Mouse (Mus musculus) intestine, embryonic 14.5 days (tissue): Measurements from ENCODE around the gene Zfp653. TPM values are rescaled to one million over a fixed set of nuclear protein-coding genes. Genes with fewer than 3 reads are reported as not detected.

Experiments
- ATAC-seq: fragments of 200-750 bp; cut with Nextera tagmentation; replicated peaks from 2 replicates; pipeline ENCODE4 v1.8.0; 2017; ENCODE audit warnings: low read depth, moderate number of reproducible peaks, moderate TSS enrichment, moderate library complexity; ENCODE audit not compliant: low FRiP score, low TSS enrichment
- DNase-seq: peaks from one replicate; pipeline ENCODE4 v3.0.0-alpha.2; 2018; ENCODE audit warnings: low spot score
- H3K27ac ChIP-seq: fragments of 300-500 bp; sonication (generic); 2 replicates; pipeline ENCODE4 v1.5.1; 2014; ENCODE audit warnings: low read depth, mild to moderate bottlenecking, control low read depth
- H3K27me3 ChIP-seq: fragments of 300-500 bp; sonication (generic); replicated peaks from 2 replicates; pipeline ENCODE4 v1.6.1; 2014; ENCODE audit warnings: low read length, control low read depth; ENCODE audit not compliant: control insufficient read depth, insufficient read depth
- H3K36me3 ChIP-seq: fragments of 300-500 bp; sonication (generic); 2 replicates; pipeline ENCODE4 v1.6.1; 2014; ENCODE audit warnings: low read length, control low read depth; ENCODE audit not compliant: control insufficient read depth, insufficient read depth
- H3K4me1 ChIP-seq: fragments of 300-500 bp; sonication (generic); replicated peaks from 2 replicates; pipeline ENCODE4 v1.6.1; 2014; ENCODE audit warnings: low read length, control low read depth, mixed read lengths; ENCODE audit not compliant: control insufficient read depth, insufficient read depth
- H3K4me2 ChIP-seq: fragments of 300-500 bp; sonication (generic); 2 replicates; pipeline ENCODE4 v1.6.1; 2014; ENCODE audit warnings: low read length
- H3K4me3 ChIP-seq: fragments of 300-500 bp; sonication (generic); 2 replicates; pipeline ENCODE4 v1.5.1; 2014; ENCODE audit warnings: low read depth, low read length, control low read depth, mixed read lengths
- H3K9ac ChIP-seq: fragments of 300-500 bp; sonication (generic); 2 replicates; pipeline ENCODE4 v1.6.1; 2014; ENCODE audit warnings: mild to moderate bottlenecking, low read length
- H3K9me3 ChIP-seq: fragments of 300-500 bp; sonication (generic); 2 replicates; pipeline ENCODE4 v1.6.1; 2016; ENCODE audit warnings: low read length, control low read depth; ENCODE audit not compliant: control insufficient read depth
- WGBS: fragments of 180-500 bp; shearing (Covaris S2); extraction: QIAGEN DNeasy Blood & Tissue Kit; methylation state at CpG from one replicate; pipeline ENCODE4 v1.1.7; 2014; 5-methylcytosine and 5-hydroxymethylcytosine counted together
- polyA plus RNA-seq: library from polyadenylated mRNA; unstranded; fragments of >200 nt; fragmentation: Nextera tagmentation; extraction: Ambion mirVana; gene quantifications from 2 replicates; pipeline ENCODE4 v1.2.1, GENCODE M21; 2014

The Zfp653 gene
- polyA plus RNA-seq, 1 experiment from 2014 or later: 10.2 TPM

DNA sequence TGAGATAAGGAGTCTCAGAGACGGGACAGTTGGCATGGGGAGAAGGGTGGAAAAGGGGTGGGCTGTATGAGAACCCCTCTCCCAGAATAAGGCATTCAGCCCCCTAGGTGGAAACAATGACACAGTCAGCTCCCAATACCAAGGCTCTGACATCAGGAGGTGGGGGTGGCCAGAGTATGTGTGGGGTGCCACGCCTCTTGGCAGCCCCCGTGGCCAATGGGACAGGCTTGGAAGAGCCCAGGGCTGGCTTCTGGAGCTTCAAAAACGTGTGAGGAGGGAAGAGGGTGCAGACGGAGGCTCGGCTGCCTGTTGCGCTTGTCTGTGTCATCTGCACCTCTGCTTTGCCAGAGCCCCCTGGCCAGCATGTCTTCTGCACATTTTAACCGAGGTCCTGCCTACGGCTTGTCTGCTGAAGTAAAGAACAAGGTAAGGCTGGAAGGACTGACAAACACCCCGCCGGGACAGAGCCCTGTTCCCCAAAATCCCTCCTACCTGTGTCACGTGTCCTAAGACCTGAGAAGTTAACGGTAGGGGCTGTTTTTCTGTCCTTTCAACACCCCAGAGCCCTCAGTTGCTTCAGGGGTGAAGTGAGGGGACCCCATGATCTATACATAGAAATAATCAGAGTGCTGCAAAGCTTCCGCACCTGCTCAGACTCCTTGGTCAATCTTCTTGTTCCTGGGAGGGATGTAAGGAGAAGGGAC lies 28.0 kb upstream of the Zfp653 start, which contains the start of gene Cnn1:
Gene Cnn1, plus strand, starts transcription at position 224 of the 704 bp plus-strand sequence.
- 0 out of 2 replicates have a peak, but pooled peaks have one; percentile 16 for ATAC-seq
- no peak for DNase-seq
- WGBS: 6% methylated on average over 14 of the region's 14 CpGs

DNA sequence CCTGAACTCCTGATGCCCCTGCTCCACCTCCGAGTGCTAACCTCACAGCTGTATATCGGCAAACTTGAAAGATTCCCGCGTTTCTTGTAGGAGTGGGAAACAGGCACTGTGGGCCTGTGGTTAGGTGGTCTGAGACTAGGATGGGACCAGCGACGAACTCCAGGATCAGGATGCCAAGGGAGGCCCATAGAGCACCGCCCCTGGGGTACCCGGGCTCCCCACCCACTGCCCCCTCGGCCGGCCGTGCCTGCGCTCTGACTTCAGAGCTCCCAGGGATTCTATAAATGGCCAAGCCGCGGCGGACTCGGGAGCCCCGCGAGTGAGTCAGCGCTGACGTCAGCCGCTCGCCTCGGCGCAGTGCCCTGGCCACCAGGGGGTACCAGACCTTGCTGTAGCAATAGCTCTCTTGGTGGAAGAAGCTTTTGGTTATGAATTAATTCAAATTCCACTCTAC lies 24.7 kb upstream of the Zfp653 start:
- peak overlapping the region; percentile 21; the same call in 1 of the 2 replicates for H3K4me3 ChIP-seq
- WGBS: under 1% methylated on average over 24 of the region's 24 CpGs
- no peaks in the 10 kb centered on the region for H3K9me3 ChIP-seq
- peak; percentile 89 for DNase-seq
- ATAC-seq: peak; percentile 66
- H3K27me3 ChIP-seq: peaks cover 20% of the 10 kb centered on the region
- no peaks in the 10 kb centered on the region for H3K36me3 ChIP-seq
- peaks cover 8% of the 10 kb centered on the region; the same call in 1 of the 2 replicates for H3K4me1 ChIP-seq
- H3K27ac ChIP-seq: no peak overlapping the region
- H3K9ac ChIP-seq: peak overlapping the region; percentile 17; the same call in 1 of the 2 replicates
- H3K4me2 ChIP-seq: peak overlapping the region; percentile 49

More for the DNA sequence above, 28.0 kb upstream of the Zfp653 start, which contains the start of gene Cnn1:
- peak within 1 kb of the TSS; percentile 77 for H3K27ac ChIP-seq
- H3K4me1 ChIP-seq: peaks cover 8% of the 10 kb centered on the region; the same call in 1 of the 2 replicates
- H3K9ac ChIP-seq: peak within 1 kb of the TSS; percentile 40
- no peaks in the 10 kb centered on the region; the same call in 1 of the 2 replicates for H3K36me3 ChIP-seq
- peak within 1 kb of the TSS; percentile 33 for H3K4me2 ChIP-seq
- no peaks in the 10 kb centered on the region for H3K9me3 ChIP-seq
- H3K4me3 ChIP-seq: peak within 1 kb of the TSS; percentile 29
- peaks cover 20% of the 10 kb centered on the region for H3K27me3 ChIP-seq

DNA sequence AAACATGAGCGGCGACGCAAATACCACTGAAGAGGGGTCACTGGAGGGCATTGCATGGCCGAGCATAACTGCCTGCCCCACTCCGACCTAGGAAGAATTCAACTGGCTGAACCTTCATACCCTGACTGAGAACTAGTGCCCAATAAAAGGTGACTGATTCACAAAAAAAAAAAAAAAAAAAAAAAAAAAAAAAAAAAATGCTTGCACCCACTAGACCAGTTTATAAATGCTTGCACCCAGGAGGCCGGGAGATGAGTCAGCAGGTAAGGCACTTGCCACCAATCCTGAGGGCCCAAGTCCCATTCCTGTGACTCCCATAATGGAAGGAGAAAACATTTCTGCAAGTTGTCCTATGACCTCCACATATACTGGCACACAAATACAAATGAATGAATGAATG lies 21.6 kb upstream of the Zfp653 start:
- DNase-seq (no peak), ATAC-seq (no peak)
- Histone ChIP-seq H3K4me2 (no peak overlapping the region), H3K9me3 (no peaks in the 10 kb centered on the region), H3K27me3 (0 out of 2 replicates have a peak, but pooled peaks cover 1% of the 10 kb centered on the region), H3K4me1 (no peaks in the 10 kb centered on the region), H3K9ac (no peak overlapping the region), H3K4me3 (no peak overlapping the region), H3K27ac (no peak overlapping the region), H3K36me3 (no peaks in the 10 kb centered on the region)
- WGBS: 84% methylated on average over 6 of the region's 6 CpGs

DNA sequence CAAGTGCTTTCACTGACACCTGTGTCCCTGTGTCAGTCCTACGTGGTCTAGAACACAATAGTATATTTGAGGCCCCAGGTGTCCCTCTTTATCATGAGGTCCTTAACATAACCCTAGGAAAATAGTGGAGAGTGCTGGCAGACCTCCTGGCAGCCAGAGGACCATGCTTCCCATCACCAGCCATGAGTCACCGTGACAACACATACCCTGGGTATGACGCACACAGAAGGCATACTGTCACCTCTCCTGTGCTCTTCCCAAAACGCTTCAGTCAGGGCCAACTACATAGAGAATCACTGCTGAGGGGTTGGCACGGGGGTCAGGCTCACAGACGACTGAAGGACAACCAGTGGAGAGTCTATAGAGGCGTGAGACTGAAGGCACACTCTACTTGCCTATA lies 18.8 kb upstream of the Zfp653 start:
- DNase-seq: no peak
- WGBS: 85% methylated on average over 7 of the region's 7 CpGs
- no peak for ATAC-seq

DNA sequence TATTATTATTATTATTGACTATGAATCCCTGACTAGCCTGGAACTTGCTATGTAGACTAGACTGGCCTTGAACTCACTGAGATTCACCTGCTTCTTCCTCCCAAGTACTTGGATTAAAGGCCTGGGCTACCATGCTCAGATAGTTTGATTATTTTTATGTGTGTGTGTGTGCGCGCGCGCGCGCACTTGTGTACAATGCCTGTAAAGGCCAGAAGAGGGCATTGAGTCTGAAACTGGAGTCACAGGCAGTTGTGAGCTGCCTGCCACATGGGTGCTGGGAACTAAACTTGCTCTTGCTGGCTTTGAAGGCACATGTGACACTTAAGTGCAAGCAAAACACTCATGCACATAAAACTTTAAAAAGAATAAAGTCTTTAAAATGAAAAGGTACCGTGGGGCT lies 18.1 kb upstream of the Zfp653 start:
- H3K4me3 ChIP-seq: no peak overlapping the region
- H3K36me3 ChIP-seq: no peaks in the 10 kb centered on the region
- no peak overlapping the region for H3K27ac ChIP-seq
- no peaks in the 10 kb centered on the region for H3K27me3 ChIP-seq
- no peak for ATAC-seq
- H3K4me1 ChIP-seq: 0 out of 2 replicates have a peak, but pooled peaks cover 6% of the 10 kb centered on the region
- no peak overlapping the region for H3K4me2 ChIP-seq
- no peak overlapping the region for H3K9ac ChIP-seq
- 96% methylated on average over 7 of the region's 7 CpGs for WGBS
- H3K9me3 ChIP-seq: no peaks in the 10 kb centered on the region
- no peak for DNase-seq

More for the DNA sequence above, 18.8 kb upstream of the Zfp653 start:
- Histone ChIP-seq H3K4me3 (no peak overlapping the region), H3K4me2 (no peak overlapping the region), H3K9ac (no peak overlapping the region), H3K4me1 (0 out of 2 replicates have a peak, but pooled peaks cover 4% of the 10 kb centered on the region), H3K27me3 (no peaks in the 10 kb centered on the region), H3K27ac (no peak overlapping the region), H3K36me3 (no peaks in the 10 kb centered on the region), H3K9me3 (no peaks in the 10 kb centered on the region)

DNA sequence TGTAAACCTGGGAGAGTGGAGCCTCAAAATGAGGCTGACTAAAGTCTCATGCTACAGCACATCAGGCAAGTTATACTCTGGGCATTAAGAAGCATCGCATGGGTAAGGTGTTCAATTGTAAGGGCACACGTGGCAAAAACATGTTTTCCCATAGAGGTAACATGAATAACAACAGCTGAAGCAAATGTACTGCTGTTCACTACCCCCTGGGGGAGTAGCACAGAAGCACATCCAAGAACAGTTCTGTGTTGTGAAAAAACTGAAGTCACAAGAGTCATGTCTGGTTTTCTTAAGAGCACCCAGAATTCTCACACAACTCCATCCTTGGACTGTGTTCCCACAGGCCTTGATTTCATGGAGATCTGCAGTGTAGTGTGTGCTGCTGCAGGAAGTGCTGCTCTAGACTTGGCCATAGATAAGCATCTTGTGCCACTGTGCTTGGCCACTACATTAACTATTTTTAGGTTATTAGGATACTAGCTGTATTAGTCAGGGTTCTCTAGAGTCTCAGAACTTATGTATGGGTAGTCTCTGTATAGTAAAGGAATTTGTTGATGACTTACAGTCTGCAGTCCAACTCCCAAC lies 15.9 kb upstream of the Zfp653 start:
- Histone ChIP-seq H3K9me3 (no peaks in the 10 kb centered on the region), H3K4me1 (0 out of 2 replicates have a peak, but pooled peaks cover 9% of the 10 kb centered on the region), H3K4me3 (no peak overlapping the region), H3K4me2 (no peak overlapping the region), H3K9ac (no peak overlapping the region), H3K36me3 (no peaks in the 10 kb centered on the region), H3K27ac (no peak overlapping the region), H3K27me3 (no peaks in the 10 kb centered on the region)
- DNase-seq: no peak
- WGBS: 87% methylated on average over 2 of the region's 2 CpGs
- no peak for ATAC-seq

DNA sequence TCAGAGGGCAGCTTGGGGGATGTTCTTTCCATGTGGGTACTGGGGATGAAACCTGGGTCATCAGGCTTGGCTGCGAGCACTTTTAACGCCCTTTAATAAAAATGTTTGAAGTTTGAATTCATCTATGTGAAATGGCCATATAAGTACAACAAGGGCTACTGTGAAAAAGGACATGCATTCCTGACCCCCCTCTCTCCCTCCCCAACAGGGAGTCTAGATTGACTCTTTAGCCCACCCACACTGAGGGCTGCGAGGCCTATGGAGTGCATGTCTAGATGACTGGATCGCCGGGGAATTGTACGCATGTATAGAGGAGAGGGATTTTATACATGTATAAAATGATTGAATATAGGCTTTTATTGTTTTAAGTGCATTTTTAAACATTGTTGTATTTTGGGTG lies 14.8 kb upstream of the Zfp653 start:
- Histone ChIP-seq H3K4me3 (peak overlapping the region; percentile 76), H3K27me3 (no peaks in the 10 kb centered on the region), H3K4me2 (peak overlapping the region; percentile 84), H3K9me3 (no peaks in the 10 kb centered on the region), H3K9ac (peak overlapping the region; percentile 74), H3K27ac (peak overlapping the region; percentile 90), H3K4me1 (0 out of 2 replicates have a peak, but pooled peaks cover 9% of the 10 kb centered on the region), H3K36me3 (no peaks in the 10 kb centered on the region)
- WGBS: 55% methylated on average over 6 of the region's 6 CpGs
- ATAC-seq (no peak), DNase-seq (peak; percentile 58)

DNA sequence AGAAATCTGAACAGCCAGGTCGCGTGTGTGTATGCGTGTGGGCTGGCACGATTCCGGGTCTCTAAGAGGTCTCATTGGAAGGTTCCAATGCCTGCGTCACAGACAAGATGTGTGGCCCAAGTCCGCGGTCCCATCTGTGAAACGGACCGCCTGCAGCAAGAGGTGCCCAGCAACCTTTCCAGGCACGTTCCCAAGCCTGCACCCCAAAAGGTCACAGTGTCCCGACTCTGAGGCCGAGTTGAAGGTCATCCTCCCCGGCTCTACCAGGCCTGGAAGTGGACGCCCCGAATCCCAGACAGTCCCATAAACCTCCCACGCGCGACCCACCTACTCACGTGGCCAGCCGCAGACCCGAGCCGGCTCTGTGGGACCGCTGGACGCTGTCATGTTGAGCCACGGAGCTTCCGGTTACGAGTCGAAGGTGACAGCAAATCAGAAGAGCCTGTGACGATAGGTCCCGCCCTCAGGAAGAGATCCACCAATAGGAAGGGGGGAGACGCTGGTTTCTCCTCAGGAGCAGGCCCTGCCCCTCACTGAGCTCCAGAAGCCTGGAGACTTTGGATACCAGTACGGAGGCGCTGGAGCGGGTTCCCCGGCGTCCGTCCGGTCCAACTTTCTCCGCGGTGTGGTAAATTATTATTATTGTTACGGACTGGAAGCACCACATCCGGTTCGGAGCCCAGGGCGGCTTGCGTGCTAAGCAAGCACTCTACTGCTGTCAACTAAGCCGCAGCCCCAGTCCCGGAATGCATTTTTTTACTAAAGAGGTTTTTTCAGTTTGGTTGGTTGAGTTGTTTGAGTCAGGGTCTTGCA lies 14.1 kb upstream of the Zfp653 start, which contains the start of gene Ecsit:
Gene Ecsit, minus strand, starts transcription at position 417 of the 813 bp plus-strand sequence.
- peak within 1 kb of the TSS; percentile 84 for H3K4me2 ChIP-seq
- H3K27ac ChIP-seq: peak within 1 kb of the TSS; percentile 90
- no peaks in the 10 kb centered on the region for H3K27me3 ChIP-seq
- 0 out of 2 replicates have a peak, but pooled peaks cover 2% of the 10 kb centered on the region for H3K36me3 ChIP-seq
- DNase-seq: peak; percentile 93
- H3K4me3 ChIP-seq: peak within 1 kb of the TSS; percentile 76
- H3K4me1 ChIP-seq: 0 out of 2 replicates have a peak, but pooled peaks cover 9% of the 10 kb centered on the region
- ATAC-seq: peak; percentile 98
- H3K9me3 ChIP-seq: no peaks in the 10 kb centered on the region
- WGBS: under 1% methylated on average over 48 of the region's 48 CpGs
- H3K9ac ChIP-seq: peak within 1 kb of the TSS; percentile 74
